Mouse (Mus musculus): ENCODE data around the gene Smyd2.

GRCm38 (mm10) chr1:189864846-189865560 lies 57.2 kb downstream of the Smyd2 start:
- no peak for TF ChIP-seq CTCF (IDR thresholded peaks at IDR 0.05; ENCODE audit: control insufficient read depth, insufficient read depth, insufficient read length)
- TF ChIP-seq MYOD1 (IDR thresholded peaks at IDR 0.05; ENCODE audit: control insufficient read depth, insufficient read length, low read depth): no peak
- no peak for TF ChIP-seq MAX (IDR thresholded peaks at IDR 0.05)
